Mouse (Mus musculus) heart, adult 2 months (tissue): Measurements from ENCODE around the gene Tcf20. TPM values are rescaled to one million over a fixed set of nuclear protein-coding genes. Genes with fewer than 3 reads are reported as not detected.
"Not testable (repeated sequence)": the region's sequence is repeated elsewhere in the genome, so short reads cannot be mapped to it uniquely, and the experiment has no call there.

Experiments used
- DNase-seq, 2 experiments: peaks; one replicate each; pipeline ENCODE4 v3.0.0; 2021
- H3K27ac ChIP-seq: fragments of 200-600 bp; 2 replicates; pipeline ENCODE4 v1.8.1; 2022
- H3K27me3 ChIP-seq: fragments of 200-500 bp; 2 replicates; pipeline ENCODE4 v1.6.1; 2012; ENCODE audit warnings: mild to moderate bottlenecking, low read length, inconsistent platforms, mixed read lengths; ENCODE audit not compliant: control insufficient read depth, insufficient read depth
- H3K36me3 ChIP-seq: fragments of 200-500 bp; 2 replicates; pipeline ENCODE4 v1.6.1; 2012; ENCODE audit warnings: low read length, inconsistent platforms; ENCODE audit not compliant: control insufficient read depth, insufficient read depth
- H3K4me1 ChIP-seq: fragments of 200-500 bp; 2 replicates; pipeline ENCODE4 v1.6.1; 2011; ENCODE audit warnings: low read length; ENCODE audit not compliant: control insufficient read depth, insufficient read depth
- H3K4me3 ChIP-seq: fragments of 200-600 bp; 2 replicates; pipeline ENCODE4 v1.8.1; 2022
- H3K79me2 ChIP-seq: fragments of 200-500 bp; replicated peaks from 2 replicates; pipeline ENCODE4 v1.6.1; 2012; ENCODE audit warnings: mild to moderate bottlenecking, inconsistent platforms, low read length, moderate library complexity, mixed read lengths; ENCODE audit not compliant: control insufficient read depth, insufficient read depth
- H3K9ac ChIP-seq: fragments of 200-500 bp; 2 replicates; pipeline ENCODE4 v1.6.1; 2012; ENCODE audit warnings: low read depth, mild to moderate bottlenecking, control low read depth, inconsistent platforms, low read length, mixed read lengths
- CTCF ChIP-seq: fragments of 200-600 bp; IDR thresholded peaks from 2 replicates; pipeline ENCODE4 v1.8.1; 2022; ENCODE audit warnings: antibody characterized with exemption, mild to moderate bottlenecking, moderate library complexity
- EP300 ChIP-seq: fragments of 200-500 bp; IDR thresholded peaks from 2 replicates; pipeline ENCODE4 v1.6.1; 2011; ENCODE audit warnings: low read depth, low read length, control low read depth; ENCODE audit not compliant: insufficient read depth
- POLR2A ChIP-seq: fragments of 200-500 bp; IDR thresholded peaks from 2 replicates; pipeline ENCODE4 v1.6.1; 2011; ENCODE audit warnings: mild to moderate bottlenecking, low read depth, low read length, control low read depth; ENCODE audit not compliant: insufficient read depth
- WGBS: fragments of 180-500 bp; shearing (Covaris S2); methylation state at CpG from one replicate; pipeline ENCODE4 v1.1.7; 2018; 5-methylcytosine and 5-hydroxymethylcytosine counted together
- intact Hi-C: fragments of 180-260 bp; cut with DNase I; formaldehyde crosslinking; loops from one replicate; pipeline ENCODE4 v1.15.1; 2025
- polyA plus RNA-seq: library from polyadenylated mRNA; depleted of rRNA; stranded (reverse); fragments of >200 nt; gene quantifications from 2 replicates; pipeline ENCODE4 v1.2.3, GENCODE M21; 2012
- total RNA-seq, 2 experiments: library from RNA; stranded (reverse); gene quantifications; 2 replicates each; pipeline ENCODE4 v1.2.3; 2021

Gene Tcf20
- total and polyA plus RNA-seq, 3 experiments = 6.6 to 60.8 (median 60.1) TPM

DNA sequence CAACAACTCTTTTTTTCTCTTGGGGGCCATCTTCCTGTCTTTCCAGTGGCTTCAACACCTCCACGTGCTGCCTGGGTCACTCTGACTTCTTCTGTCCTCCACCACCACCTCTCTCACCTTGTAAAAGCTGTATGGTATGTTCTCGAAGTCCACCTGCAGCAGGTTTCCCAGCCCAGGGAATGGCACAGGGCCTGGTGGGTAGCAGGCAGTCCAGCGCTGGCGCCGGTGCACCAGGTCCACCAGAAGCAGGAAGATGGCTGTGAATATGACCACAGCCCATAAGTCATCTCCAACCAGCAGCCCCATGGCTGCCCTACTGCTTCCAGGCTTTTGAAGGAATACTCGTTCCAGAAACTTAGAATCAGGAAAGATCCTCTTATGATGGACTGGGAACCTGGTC, 193.8 kb downstream of the Tcf20 start:
- Histone ChIP-seq H3K79me2 (no peaks in the 10 kb centered on the region), H3K27me3 (no peaks in the 10 kb centered on the region; the same call in 1 of the 2 replicates), H3K9ac (no peak overlapping the region), H3K4me1 (no peaks in the 10 kb centered on the region), H3K4me3 (no peak overlapping the region), H3K36me3 (no peaks in the 10 kb centered on the region), H3K27ac (no peak overlapping the region)
- no peak for TF ChIP-seq POLR2A
- no peak for TF ChIP-seq EP300
- TF ChIP-seq CTCF = no peak
- intact Hi-C loops = no loop called here
- WGBS = 78% methylated on average over 6 of the region's 6 CpGs
- DNase-seq = no peak

DNA sequence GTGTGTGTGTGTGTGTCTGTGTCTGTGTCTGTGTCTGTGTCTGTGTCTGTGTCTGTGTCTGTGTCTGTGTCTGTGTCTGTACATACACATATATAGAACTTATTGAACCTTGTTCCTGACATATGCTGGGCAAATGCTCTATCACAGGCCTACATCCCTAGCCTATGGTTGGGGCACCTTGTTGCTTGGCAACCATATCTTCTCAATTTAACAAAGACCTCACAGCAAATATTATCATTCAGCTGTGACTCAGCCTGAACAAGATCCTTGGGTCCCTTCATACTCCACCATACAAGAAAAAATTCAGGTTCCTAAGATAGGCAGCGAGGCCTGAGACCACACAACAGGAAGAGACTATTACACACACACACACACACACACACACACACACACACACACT, 194.2 kb downstream of the Tcf20 start:
- no peaks in the 10 kb centered on the region for H3K4me1 ChIP-seq
- no peaks in the 10 kb centered on the region; the same call in 1 of the 2 replicates for H3K27me3 ChIP-seq
- DNase-seq = no peak
- no peak overlapping the region for H3K27ac ChIP-seq
- WGBS = 62% methylated on average over 1 of the region's 1 CpGs
- intact Hi-C loops = no loop called here
- no peak overlapping the region for H3K4me3 ChIP-seq
- TF ChIP-seq POLR2A (no peak), EP300 (no peak), CTCF (no peak)
- H3K79me2 ChIP-seq = no peaks in the 10 kb centered on the region
- H3K36me3 ChIP-seq = no peaks in the 10 kb centered on the region
- H3K9ac ChIP-seq = no peak overlapping the region

DNA sequence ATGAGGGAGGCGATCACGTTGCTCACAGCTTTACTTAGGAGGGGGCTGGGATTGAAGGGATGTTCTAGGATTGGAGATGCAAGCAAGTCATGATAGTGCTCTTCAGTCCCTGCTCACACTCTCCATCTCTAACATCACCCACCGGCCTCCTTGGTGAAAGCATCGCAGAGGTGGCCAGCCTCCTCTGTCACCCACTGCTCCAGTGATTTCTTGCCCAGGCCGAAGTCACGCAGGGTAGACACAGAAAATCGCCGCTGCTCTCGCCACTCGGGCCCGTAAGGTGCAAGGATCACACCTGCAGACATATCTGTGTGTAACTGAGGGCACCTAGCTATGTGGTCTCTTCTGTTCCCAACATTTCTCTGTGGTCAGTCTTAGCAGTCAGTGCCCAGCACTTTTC, 195.1 kb downstream of the Tcf20 start:
- Histone ChIP-seq H3K36me3 (no peaks in the 10 kb centered on the region), H3K9ac (no peak overlapping the region), H3K27me3 (no peaks in the 10 kb centered on the region; the same call in 1 of the 2 replicates), H3K4me1 (no peaks in the 10 kb centered on the region), H3K79me2 (no peaks in the 10 kb centered on the region), H3K4me3 (no peak overlapping the region), H3K27ac (no peak overlapping the region)
- DNase-seq = no peak
- intact Hi-C loops = no loop called here
- 90% methylated on average over 11 of the region's 11 CpGs for WGBS
- no peak for TF ChIP-seq CTCF
- TF ChIP-seq POLR2A = no peak
- TF ChIP-seq EP300 = no peak

DNA sequence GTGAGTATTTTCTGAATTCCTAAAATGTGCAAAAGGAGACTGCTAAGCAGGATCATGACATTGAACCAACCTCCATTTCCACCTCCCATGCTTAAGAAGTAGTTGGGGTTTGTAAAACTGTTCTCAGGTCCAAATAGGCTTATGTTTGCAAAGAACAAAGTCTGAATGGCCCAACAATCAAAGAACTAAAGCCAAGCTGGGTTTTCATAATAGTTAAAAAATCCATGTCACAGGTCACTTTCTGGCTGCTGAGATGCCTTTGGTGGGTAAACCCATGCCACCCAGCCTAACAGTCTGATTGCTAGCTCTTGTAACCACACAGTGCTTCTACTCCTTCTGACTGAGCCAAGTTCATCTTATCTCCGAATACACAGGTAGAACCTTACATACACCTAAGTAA, 203.1 kb downstream of the Tcf20 start:
- Histone ChIP-seq H3K9ac (no peak overlapping the region), H3K79me2 (no peaks in the 10 kb centered on the region), H3K36me3 (no peaks in the 10 kb centered on the region), H3K27me3 (no peaks in the 10 kb centered on the region), H3K4me1 (no peaks in the 10 kb centered on the region), H3K27ac (no peak overlapping the region), H3K4me3 (no peak overlapping the region)
- whole genome bisulfite sequencing = 68% methylated on average over 1 of the region's 1 CpGs
- TF ChIP-seq EP300 = no peak
- no peak for TF ChIP-seq POLR2A
- no peak for TF ChIP-seq CTCF
- intact Hi-C loops = no loop called here
- DNase-seq = no peak

DNA sequence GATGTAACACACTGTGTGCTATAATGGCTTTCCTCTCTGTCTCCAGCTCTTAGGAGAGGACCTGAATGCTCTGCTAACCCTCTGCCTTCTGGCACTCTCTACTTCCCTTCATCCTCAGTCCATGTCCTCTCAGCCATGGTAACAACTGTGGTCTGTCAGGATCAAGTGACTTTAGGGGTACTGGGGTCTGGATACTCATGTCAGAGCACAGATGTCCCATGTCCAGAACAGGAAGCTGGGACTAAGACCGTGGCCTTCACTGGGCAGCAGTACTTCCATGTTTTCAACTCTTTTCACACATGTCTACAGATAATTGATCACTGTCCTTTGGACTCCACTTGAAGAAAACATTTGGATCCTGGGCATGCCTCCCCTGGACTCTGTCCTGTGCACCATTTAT, 203.9 kb downstream of the Tcf20 start:
- TF ChIP-seq EP300 = no peak
- no peak for TF ChIP-seq CTCF
- no peak for TF ChIP-seq POLR2A
- Histone ChIP-seq H3K4me1 (no peaks in the 10 kb centered on the region), H3K9ac (no peak overlapping the region), H3K79me2 (no peaks in the 10 kb centered on the region), H3K36me3 (no peaks in the 10 kb centered on the region), H3K27me3 (no peaks in the 10 kb centered on the region), H3K4me3 (no peak overlapping the region), H3K27ac (no peak overlapping the region)
- intact Hi-C loops = loop anchor here (2.0 kb wide), 1 partner anchor 101 kb away; no protein-coding TSS in a partner anchor
- DNase-seq = no peak
- 72% methylated on average over 1 of the region's 1 CpGs for WGBS

DNA sequence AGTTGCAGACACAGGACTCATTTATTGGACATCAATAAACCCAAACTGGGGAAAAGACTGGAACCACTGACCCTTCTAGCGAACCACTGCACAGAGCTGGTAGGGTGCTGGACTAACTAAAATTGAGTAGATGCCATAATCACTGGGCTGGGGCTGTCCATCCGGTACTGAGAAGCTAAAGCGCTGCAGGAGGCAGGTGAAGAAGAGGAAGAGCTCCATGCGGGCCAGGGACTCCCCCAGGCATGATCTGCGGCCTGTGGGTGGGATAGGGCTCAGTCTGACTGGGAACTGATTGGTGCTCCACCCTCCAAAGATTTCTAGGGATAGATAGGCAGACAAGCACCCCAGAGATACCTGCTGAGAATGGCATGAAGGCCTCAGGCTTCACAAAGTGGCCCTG, 209.8 kb downstream of the Tcf20 start:
- DNase-seq, H3K9ac ChIP-seq, H3K4me3 ChIP-seq, H3K4me1 ChIP-seq, H3K79me2 ChIP-seq, H3K27ac ChIP-seq, intact Hi-C loops, H3K36me3 ChIP-seq, H3K27me3 ChIP-seq: not testable (repeated sequence)
- WGBS = 81% methylated on average over 5 of the region's 5 CpGs

DNA sequence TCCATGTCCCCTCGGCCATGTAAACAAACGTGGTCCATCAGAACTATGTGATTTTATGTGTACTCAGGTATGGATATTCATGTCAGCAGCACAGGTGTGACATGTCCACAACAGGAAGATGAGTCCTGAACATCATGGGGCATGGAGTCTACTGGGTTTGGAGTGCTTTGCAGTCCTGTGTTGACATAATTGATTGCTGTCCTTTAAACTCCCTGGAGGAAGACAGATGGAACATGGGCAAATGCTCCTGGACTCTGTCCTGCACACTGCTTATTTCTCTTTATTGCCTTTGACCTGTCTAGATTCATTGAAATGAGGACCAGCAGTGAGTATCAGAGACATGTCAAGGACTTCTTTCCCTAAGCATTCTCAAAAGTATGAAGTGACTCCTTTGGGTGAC, 221.7 kb downstream of the Tcf20 start:
- TF ChIP-seq EP300 (no peak), POLR2A (no peak), CTCF (no peak)
- 79% methylated on average over 2 of the region's 2 CpGs for WGBS
- H3K4me3 ChIP-seq = no peak overlapping the region
- H3K27ac ChIP-seq = no peak overlapping the region
- no peaks in the 10 kb centered on the region for H3K27me3 ChIP-seq
- H3K4me1 ChIP-seq = no peaks in the 10 kb centered on the region
- no peak for DNase-seq
- intact Hi-C loops = no loop called here
- no peak overlapping the region for H3K9ac ChIP-seq
- no peaks in the 10 kb centered on the region for H3K79me2 ChIP-seq
- H3K36me3 ChIP-seq = no peaks in the 10 kb centered on the region
